ENCODE assay signal across 13 mouse cellular contexts in genomic region chr7:90696181-90696950, GRCm38 (mm10).
"Had no signal": no experiment of that assay in that cellular context is flagged by ENCODE, and none has a peak within 500 bp of the region (broad histone marks: within the 10 kb centered on the region; RNA-seq: fewer than 3 reads in every experiment).

No protein-coding gene starts in this region.

- H3K4me2 ChIP-seq: limb, embryonic 15.5 days; liver, embryonic 12.5 days; lung, embryonic 14.5 days; neural tube, embryonic 13.5 days had no signal

- H3K27me3 ChIP-seq: limb, embryonic 15.5 days; liver, embryonic 12.5 days; neural tube, embryonic 13.5 days had no signal

- H3K4me3 ChIP-seq: left cerebral cortex, adult 2 months; limb, embryonic 15.5 days; liver, embryonic 12.5 days; midbrain, embryonic 10.5 days; neural tube, embryonic 13.5 days had no signal

- H3K9ac ChIP-seq: limb, embryonic 15.5 days; liver, embryonic 12.5 days; lung, embryonic 14.5 days; neural tube, embryonic 13.5 days had no signal

- H3K9me3 ChIP-seq: limb, embryonic 15.5 days; liver, embryonic 12.5 days; midbrain, embryonic 10.5 days; neural tube, embryonic 13.5 days had no signal

- H3K27ac ChIP-seq: left cerebral cortex, adult 2 months; limb, embryonic 15.5 days; liver, embryonic 12.5 days; midbrain, embryonic 10.5 days; neural tube, embryonic 13.5 days; stomach, postnatal 0 days had no signal

- DNase-seq: kidney, adult 11 months; kidney, postnatal 25 days; lung, embryonic 14.5 days; lung, postnatal 10 days; lung, postnatal 4 days; thymus, postnatal 4 days had no signal

- H3K36me3 ChIP-seq: limb, embryonic 15.5 days; liver, embryonic 12.5 days; midbrain, embryonic 10.5 days; neural tube, embryonic 13.5 days had no signal

- H3K4me1 ChIP-seq: limb, embryonic 15.5 days; liver, embryonic 12.5 days; midbrain, embryonic 10.5 days; neural tube, embryonic 13.5 days had no signal

- ATAC-seq: liver, embryonic 12.5 days; midbrain, embryonic 16.5 days had no signal
